Mouse (Mus musculus): ENCODE measurements around the gene Zfp362.

- TF ChIP-seq CTCF (IDR thresholded peaks at IDR 0.05) (no peak), EP300 (IDR thresholded peaks at IDR 0.05) (no peak)
These were observed 53.7 kb downstream of the Zfp362 start for GRCm38 (mm10) chr4:128752031-128752757.
